Mouse (Mus musculus) kidney, embryonic 14.5 days (tissue): ENCODE measurements at regions not wholly inside any gene's neighbourhood (a gene's known extent, or its start where the extent isn't known, plus 50 kb on each side); places are given as distances from the start of the nearest gene placed in this dataset.
"Not testable (repeated sequence)": the region's sequence is repeated elsewhere in the genome, so short reads cannot be mapped to it uniquely, and the experiment has no call there.

ENCODE experiments used
- ATAC-seq: fragments of 200-750 bp; cut with Nextera tagmentation; 2 replicates; pipeline ENCODE4 v1.8.0; 2017; ENCODE audit warnings: moderate number of reproducible peaks, mild to moderate bottlenecking, moderate TSS enrichment, moderate library complexity; ENCODE audit not compliant: low FRiP score, low TSS enrichment
- H3K27ac ChIP-seq: fragments of 300-500 bp; sonication (generic); 2 replicates; pipeline ENCODE4 v1.5.1; 2014; ENCODE audit warnings: low read depth, mild to moderate bottlenecking, low read length, moderate library complexity, mixed read lengths
- H3K27me3 ChIP-seq: fragments of 300-500 bp; sonication (generic); 2 replicates; pipeline ENCODE4 v1.6.1; 2014; ENCODE audit warnings: mild to moderate bottlenecking, low read length; ENCODE audit not compliant: control insufficient read depth, insufficient read depth
- H3K36me3 ChIP-seq: fragments of 300-500 bp; sonication (generic); 2 replicates; pipeline ENCODE4 v1.6.1; 2014; ENCODE audit warnings: low read length, mixed read lengths; ENCODE audit not compliant: control insufficient read depth, insufficient read depth
- H3K4me1 ChIP-seq: fragments of 300-500 bp; sonication (generic); 2 replicates; pipeline ENCODE4 v1.6.1; 2014; ENCODE audit warnings: low read length, mixed read lengths; ENCODE audit not compliant: control insufficient read depth, insufficient read depth
- H3K4me2 ChIP-seq: fragments of 300-500 bp; sonication (generic); replicated peaks from 2 replicates; pipeline ENCODE4 v1.6.1; 2014; ENCODE audit warnings: low read depth, mild to moderate bottlenecking, low read length
- H3K4me3 ChIP-seq: fragments of 300-500 bp; sonication (generic); 2 replicates; pipeline ENCODE4 v1.5.1; 2014; ENCODE audit warnings: mild to moderate bottlenecking, low read length
- H3K9ac ChIP-seq: fragments of 300-500 bp; sonication (generic); 2 replicates; pipeline ENCODE4 v1.6.1; 2014; ENCODE audit warnings: low read depth, mild to moderate bottlenecking, low read length, moderate library complexity
- H3K9me3 ChIP-seq: fragments of 300-500 bp; sonication (generic); 2 replicates; pipeline ENCODE4 v1.6.1; 2016; ENCODE audit warnings: low read length; ENCODE audit not compliant: control insufficient read depth
- WGBS: fragments of 180-500 bp; shearing (Covaris S2); extraction: QIAGEN DNeasy Blood & Tissue Kit; methylation state at CpG from one replicate; pipeline ENCODE4 v1.1.7; 2014; 5-methylcytosine and 5-hydroxymethylcytosine counted together

- Histone ChIP-seq H3K36me3 (no peaks in the 10 kb centered on the region), H3K9me3 (no peaks in the 10 kb centered on the region), H3K27me3 (no peaks in the 10 kb centered on the region), H3K9ac (no peak overlapping the region), H3K4me3 (no peak overlapping the region), H3K4me2 (no peak overlapping the region), H3K4me1 (no peaks in the 10 kb centered on the region), H3K27ac (no peak overlapping the region)
- ATAC-seq = no peak
- 56% methylated on average over 6 of the region's 6 CpGs for WGBS
These were observed 273.2 kb upstream of the Pfkp start for GRCm38 (mm10) chr13:6921691-6922356.

DNA sequence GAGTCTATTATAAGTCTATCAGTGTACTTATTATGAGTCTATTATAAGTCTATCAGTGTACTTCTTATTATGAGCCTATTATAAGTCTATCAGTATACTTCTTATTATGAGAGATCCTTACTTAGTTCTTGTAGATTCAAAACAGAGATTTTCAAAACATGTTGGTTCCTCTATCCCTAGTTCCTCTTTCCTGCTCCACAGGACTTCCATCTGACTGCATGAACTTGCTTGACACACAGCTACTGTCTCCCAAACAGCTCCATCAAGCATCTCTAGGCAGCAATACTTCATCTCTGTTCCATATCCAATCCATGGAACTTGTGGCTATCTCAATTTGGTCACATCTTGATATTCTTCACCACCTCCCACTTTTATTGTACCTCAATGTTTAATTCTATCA, 257.4 kb upstream of the Pfkp start:
- H3K4me1 ChIP-seq = no peaks in the 10 kb centered on the region
- no peak for ATAC-seq
- H3K27me3 ChIP-seq = no peaks in the 10 kb centered on the region
- no peaks in the 10 kb centered on the region for H3K36me3 ChIP-seq
- no peak overlapping the region for H3K4me3 ChIP-seq
- H3K9ac ChIP-seq = no peak overlapping the region
- no peak overlapping the region for H3K4me2 ChIP-seq
- H3K27ac ChIP-seq = no peak overlapping the region
- H3K9me3 ChIP-seq = no peaks in the 10 kb centered on the region

- Histone ChIP-seq H3K4me3 (no peak overlapping the region), H3K36me3 (no peaks in the 10 kb centered on the region), H3K4me1 (no peaks in the 10 kb centered on the region), H3K27ac (no peak overlapping the region), H3K9me3 (no peaks in the 10 kb centered on the region), H3K9ac (no peak overlapping the region), H3K4me2 (no peak overlapping the region), H3K27me3 (no peaks in the 10 kb centered on the region)
- ATAC-seq = no peak
- 52% methylated on average over 2 of the region's 2 CpGs for WGBS
These were observed 253.1 kb upstream of the Pfkp start for GRCm38 (mm10) chr13:6901682-6902081.

DNA sequence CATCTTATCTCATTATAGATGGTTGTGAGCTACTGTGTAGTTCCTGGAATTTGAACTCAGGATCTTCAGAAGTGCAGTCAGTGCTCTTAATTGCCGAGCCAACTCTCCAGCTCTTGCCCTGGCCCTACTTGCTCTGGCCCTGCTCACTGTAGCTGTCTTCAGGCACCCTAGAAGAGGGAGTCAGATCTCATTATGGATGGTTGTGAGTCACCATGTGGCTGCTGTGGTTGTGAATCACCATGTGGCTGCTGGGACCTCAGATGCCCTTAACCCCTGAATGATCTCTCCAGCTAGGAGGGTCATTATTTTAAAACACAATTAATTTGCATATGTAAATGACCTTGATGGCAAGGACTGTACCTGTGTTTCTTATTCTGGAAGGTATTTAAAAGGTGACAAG, 249.1 kb upstream of the Pfkp start:
- no peak overlapping the region for H3K27ac ChIP-seq
- no peak overlapping the region for H3K4me2 ChIP-seq
- H3K9ac ChIP-seq = no peak overlapping the region
- H3K4me3 ChIP-seq = no peak overlapping the region
- H3K27me3 ChIP-seq = no peaks in the 10 kb centered on the region
- H3K9me3 ChIP-seq = no peaks in the 10 kb centered on the region
- 55% methylated on average over 1 of the region's 1 CpGs for WGBS
- no peaks in the 10 kb centered on the region for H3K4me1 ChIP-seq
- no peaks in the 10 kb centered on the region for H3K36me3 ChIP-seq
- no peak for ATAC-seq

GRCm38 (mm10) chr13:6891458-6892076, 243.0 kb upstream of the Pfkp start:
- no peak overlapping the region for H3K4me3 ChIP-seq
- H3K9me3 ChIP-seq = no peaks in the 10 kb centered on the region
- no peak overlapping the region for H3K4me2 ChIP-seq
- no peak overlapping the region for H3K27ac ChIP-seq
- WGBS = 20% methylated on average over 5 of the region's 5 CpGs
- H3K36me3 ChIP-seq = no peaks in the 10 kb centered on the region
- ATAC-seq = peak; percentile 64; the same call in 1 of the 2 replicates
- no peak overlapping the region for H3K9ac ChIP-seq
- no peaks in the 10 kb centered on the region for H3K27me3 ChIP-seq
- no peaks in the 10 kb centered on the region for H3K4me1 ChIP-seq

GRCm38 (mm10) chr13:6889446-6889845, 240.9 kb upstream of the Pfkp start:
- not testable (repeated sequence) for H3K36me3 ChIP-seq, H3K27ac ChIP-seq, H3K9me3 ChIP-seq, ATAC-seq, H3K27me3 ChIP-seq, H3K4me3 ChIP-seq, H3K4me1 ChIP-seq, H3K4me2 ChIP-seq, H3K9ac ChIP-seq
- 91% methylated on average over 9 of the region's 9 CpGs for WGBS

- Histone ChIP-seq H3K36me3 (no peaks in the 10 kb centered on the region), H3K27ac (no peak overlapping the region), H3K4me1 (no peaks in the 10 kb centered on the region), H3K9me3 (no peaks in the 10 kb centered on the region), H3K9ac (no peak overlapping the region), H3K4me2 (no peak overlapping the region), H3K27me3 (no peaks in the 10 kb centered on the region), H3K4me3 (no peak overlapping the region)
- 94% methylated on average over 1 of the region's 1 CpGs for WGBS
- ATAC-seq = no peak
These were observed 239.8 kb upstream of the Pfkp start for GRCm38 (mm10) chr13:6888381-6888780.

- no peaks in the 10 kb centered on the region for H3K4me1 ChIP-seq
- 92% methylated on average over 5 of the region's 5 CpGs for WGBS
- no peak for ATAC-seq
These were observed 228.7 kb upstream of the Pfkp start for GRCm38 (mm10) chr13:6877018-6877901.

DNA sequence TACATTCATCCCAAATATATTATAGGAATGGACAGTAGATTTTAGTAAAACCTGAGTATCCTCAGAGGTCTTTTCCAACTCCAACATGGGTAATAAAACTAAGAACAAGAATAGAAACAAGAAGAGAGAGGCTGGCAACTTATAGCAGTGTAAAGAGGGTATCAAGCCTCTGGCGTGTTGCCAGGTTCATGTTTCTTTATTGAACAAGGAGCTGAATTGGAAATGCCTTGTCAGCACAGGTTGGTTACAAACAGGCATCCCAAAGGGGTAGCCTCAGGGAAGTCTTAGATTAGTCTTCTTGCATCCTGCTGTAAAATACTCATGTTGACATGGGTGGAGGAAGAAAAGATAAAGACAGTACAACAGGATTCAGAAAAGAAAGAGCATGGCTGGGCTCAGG, 213.6 kb upstream of the Pfkp start:
- Histone ChIP-seq H3K4me1 (no peaks in the 10 kb centered on the region), H3K36me3 (no peaks in the 10 kb centered on the region), H3K4me2 (no peak overlapping the region), H3K27me3 (no peaks in the 10 kb centered on the region), H3K9ac (no peak overlapping the region), H3K4me3 (no peak overlapping the region), H3K27ac (no peak overlapping the region), H3K9me3 (no peaks in the 10 kb centered on the region)
- ATAC-seq = no peak
- WGBS = 78% methylated on average over 1 of the region's 1 CpGs

More at GRCm38 (mm10) chr13:6877018-6877901, 228.7 kb upstream of the Pfkp start:
- no peak overlapping the region for H3K4me2 ChIP-seq
- no peaks in the 10 kb centered on the region for H3K27me3 ChIP-seq
- no peak overlapping the region for H3K4me3 ChIP-seq
- no peaks in the 10 kb centered on the region for H3K9me3 ChIP-seq
- H3K27ac ChIP-seq = no peak overlapping the region
- H3K36me3 ChIP-seq = no peaks in the 10 kb centered on the region
- H3K9ac ChIP-seq = no peak overlapping the region
